Mouse (Mus musculus) neural tube, embryonic 11.5 days (tissue): ENCODE results near the gene Resp18. TPM values are rescaled to one million over a fixed set of nuclear protein-coding genes. Genes with fewer than 3 reads are reported as not detected.

Experiments used
- ATAC-seq: fragments of 200-750 bp; cut with Nextera tagmentation; 2 replicates; pipeline ENCODE4 v1.8.0; 2017; ENCODE audit warnings: moderate number of reproducible peaks, mild to moderate bottlenecking, moderate TSS enrichment, moderate library complexity; ENCODE audit not compliant: insufficient read depth, low FRiP score, low TSS enrichment
- DNase-seq: peaks from one replicate; pipeline ENCODE4 v3.0.0-alpha.2; 2015; ENCODE audit warnings: low spot score
- H3K27ac ChIP-seq: fragments of 300-500 bp; sonication (generic); 2 replicates; pipeline ENCODE4 v1.5.1; 2014; ENCODE audit warnings: low read depth, mild to moderate bottlenecking, low read length
- H3K27me3 ChIP-seq: fragments of 300-500 bp; sonication (generic); 2 replicates; pipeline ENCODE4 v1.6.1; 2014; ENCODE audit warnings: mild to moderate bottlenecking, low read length, mixed read lengths; ENCODE audit not compliant: control insufficient read depth, insufficient read depth
- H3K36me3 ChIP-seq: fragments of 300-500 bp; sonication (generic); 2 replicates; pipeline ENCODE4 v1.6.1; 2014; ENCODE audit warnings: mild to moderate bottlenecking, low read length, moderate library complexity, mixed read lengths; ENCODE audit not compliant: control insufficient read depth, insufficient read depth
- H3K4me1 ChIP-seq: fragments of 300-500 bp; sonication (generic); 2 replicates; pipeline ENCODE4 v1.6.1; 2014; ENCODE audit warnings: low read length, mixed read lengths; ENCODE audit not compliant: control insufficient read depth, insufficient read depth
- H3K4me2 ChIP-seq: fragments of 300-500 bp; sonication (generic); 2 replicates; pipeline ENCODE4 v1.6.1; 2014; ENCODE audit warnings: low read depth, mild to moderate bottlenecking, moderate library complexity
- H3K4me3 ChIP-seq: fragments of 300-500 bp; sonication (generic); 2 replicates; pipeline ENCODE4 v1.5.1; 2014; ENCODE audit warnings: low read depth, low read length
- H3K9ac ChIP-seq: fragments of 300-500 bp; sonication (generic); 2 replicates; pipeline ENCODE4 v1.6.1; 2014; ENCODE audit warnings: mild to moderate bottlenecking, low read length
- H3K9me3 ChIP-seq: fragments of 300-500 bp; sonication (generic); 2 replicates; pipeline ENCODE4 v1.6.1; 2016; ENCODE audit warnings: low read length; ENCODE audit not compliant: control insufficient read depth
- WGBS: fragments of 180-500 bp; shearing (Covaris S2); extraction: QIAGEN DNeasy Blood & Tissue Kit; methylation state at CpG from one replicate; pipeline ENCODE4 v1.1.7; 2014; 5-methylcytosine and 5-hydroxymethylcytosine counted together
- polyA plus RNA-seq: library from polyadenylated mRNA; unstranded; fragments of >200 nt; fragmentation: Nextera tagmentation; extraction: Ambion mirVana; gene quantifications from 2 replicates; pipeline ENCODE4 v1.2.1, GENCODE M21; 2014

Gene Resp18
- polyA plus RNA-seq = 30.9 and 35.0 TPM in 2 replicates

DNA sequence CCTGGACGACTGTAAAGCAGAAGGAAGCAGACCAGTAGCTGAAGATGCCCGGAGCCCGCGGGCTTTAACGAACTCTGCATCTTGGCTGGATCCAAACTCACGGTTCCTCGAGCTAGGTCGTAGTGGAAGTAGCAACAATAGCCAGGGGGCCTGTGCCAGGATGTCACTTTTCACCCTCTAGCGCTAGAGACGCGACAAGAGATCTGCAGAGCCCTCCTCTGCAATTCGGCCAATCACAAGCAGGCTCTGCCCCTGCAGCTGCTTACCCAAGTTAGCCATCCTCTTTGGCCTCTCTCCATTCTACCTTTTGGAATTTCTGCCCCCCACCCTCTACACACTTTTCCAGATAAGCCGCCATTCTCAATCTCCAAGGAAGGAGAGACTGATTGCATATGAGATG lies at the start of gene Resp18:
TSS of gene Resp18 (minus strand) at position 188 of the 400 bp plus-strand sequence.
- peaks cover 11% of the 10 kb centered on the region for H3K27me3 ChIP-seq

DNA sequence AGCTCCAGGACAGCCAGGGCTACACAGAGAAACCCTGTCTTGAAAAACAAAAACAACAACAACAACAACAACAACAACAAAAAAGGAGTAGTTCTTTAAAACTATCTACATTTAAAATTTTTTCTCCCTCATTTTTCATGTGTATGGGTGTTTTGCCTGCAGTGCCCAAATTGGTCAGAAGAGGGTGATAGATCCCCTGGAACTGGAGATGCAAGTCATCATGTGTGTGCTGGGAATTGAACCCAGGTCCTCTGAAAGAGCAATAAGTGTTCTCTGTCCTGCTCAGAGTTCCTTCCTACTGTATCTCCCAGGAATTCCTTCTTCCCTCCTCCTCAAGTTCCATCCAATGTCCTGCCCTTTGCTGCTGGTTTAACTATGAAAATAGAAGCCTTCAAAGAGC lies 49.2 kb upstream of the Resp18 start:
- no peaks in the 10 kb centered on the region for H3K36me3 ChIP-seq
- no peak for ATAC-seq
- H3K27ac ChIP-seq = no peak overlapping the region

More for the DNA sequence above, at the start of gene Resp18:
- no peaks in the 10 kb centered on the region for H3K36me3 ChIP-seq
- H3K4me1 ChIP-seq = no peaks in the 10 kb centered on the region
- peak within 1 kb of the TSS; percentile 24 for H3K4me3 ChIP-seq
- no peak for ATAC-seq
- 8% methylated on average over 13 of the region's 13 CpGs for WGBS
- peak within 1 kb of the TSS; percentile 7; the same call in 1 of the 2 replicates for H3K9ac ChIP-seq
- DNase-seq = peak; percentile 10
- no peak within 1 kb of the TSS for H3K27ac ChIP-seq
- peak within 1 kb of the TSS; percentile 17 for H3K4me2 ChIP-seq
- no peaks in the 10 kb centered on the region for H3K9me3 ChIP-seq

DNA sequence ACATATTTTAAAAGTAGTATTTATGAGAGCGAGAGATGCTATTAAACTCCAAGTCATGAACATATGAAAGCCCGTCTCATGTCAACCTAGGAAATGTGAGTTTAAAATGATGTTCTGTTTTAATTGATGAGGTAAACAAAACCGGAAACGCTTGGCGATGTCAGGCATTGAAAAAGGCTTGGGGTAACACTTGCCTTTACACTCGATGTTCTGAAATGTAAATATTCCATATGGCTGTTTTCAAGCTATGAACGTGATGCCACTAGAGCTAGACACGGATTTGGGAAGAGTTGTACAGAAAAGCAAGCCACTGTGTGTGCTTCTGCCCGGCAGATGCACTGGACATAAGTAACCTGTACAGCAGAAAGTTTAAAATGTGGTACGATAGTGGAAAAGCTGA lies 41.0 kb upstream of the Resp18 start:
- H3K9ac ChIP-seq = no peak overlapping the region
- WGBS = 89% methylated on average over 10 of the region's 10 CpGs
- no peak for ATAC-seq
- H3K27ac ChIP-seq = no peak overlapping the region
- no peaks in the 10 kb centered on the region for H3K27me3 ChIP-seq
- no peak overlapping the region for H3K4me2 ChIP-seq
- no peak for DNase-seq
- H3K4me1 ChIP-seq = no peaks in the 10 kb centered on the region
- no peaks in the 10 kb centered on the region for H3K9me3 ChIP-seq
- H3K36me3 ChIP-seq = no peaks in the 10 kb centered on the region
- no peak overlapping the region for H3K4me3 ChIP-seq

More for the DNA sequence above, 49.2 kb upstream of the Resp18 start:
- Histone ChIP-seq H3K27me3 (no peaks in the 10 kb centered on the region), H3K4me3 (no peak overlapping the region), H3K9ac (no peak overlapping the region), H3K4me2 (no peak overlapping the region), H3K9me3 (no peaks in the 10 kb centered on the region), H3K4me1 (no peaks in the 10 kb centered on the region)
- no peak for DNase-seq

DNA sequence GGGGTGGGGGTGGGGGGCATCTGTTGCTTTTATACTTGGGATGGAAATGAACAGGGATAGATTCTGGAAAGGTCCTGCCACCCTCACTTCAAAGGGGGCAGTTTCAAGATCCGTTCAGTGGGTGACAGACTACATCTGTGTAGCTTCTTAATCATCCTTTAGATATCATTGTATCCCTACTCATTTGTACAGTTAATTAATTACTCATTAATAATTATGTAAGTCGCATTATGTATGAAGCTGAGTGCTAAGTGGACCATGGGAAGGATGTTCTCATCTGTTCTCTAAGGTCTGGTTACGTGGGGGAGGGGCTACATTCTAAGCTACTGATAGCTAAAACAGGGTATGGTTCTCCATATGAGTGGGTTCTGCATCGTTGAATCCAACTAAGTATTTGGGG lies 40.5 kb upstream of the Resp18 start:
- H3K9ac ChIP-seq = no peak overlapping the region
- 88% methylated on average over 4 of the region's 4 CpGs for WGBS

DNA sequence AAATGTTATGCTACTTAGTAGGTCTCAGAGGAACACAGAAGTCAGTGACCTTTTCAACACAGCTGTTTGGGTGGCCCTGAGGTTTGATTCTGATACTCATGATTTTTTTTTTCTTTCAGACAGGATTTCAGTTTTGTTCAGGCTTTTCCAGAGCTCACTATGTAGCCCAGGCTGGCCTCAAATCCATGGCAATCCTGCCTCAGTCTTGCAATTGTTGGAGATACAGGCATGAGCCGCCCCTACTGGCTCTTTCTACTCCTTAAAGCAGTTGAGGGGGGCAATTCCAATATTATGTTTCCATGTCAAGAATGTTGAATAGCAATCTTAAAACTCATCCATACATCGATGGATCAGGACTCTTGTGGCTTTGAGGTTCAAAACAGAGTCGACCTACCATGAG lies 40.1 kb upstream of the Resp18 start:
- H3K4me1 ChIP-seq = no peaks in the 10 kb centered on the region
- H3K4me2 ChIP-seq = peak overlapping the region; percentile 27; the same call in 1 of the 2 replicates
- 81% methylated on average over 3 of the region's 3 CpGs for WGBS
- ATAC-seq = no peak
- no peaks in the 10 kb centered on the region for H3K27me3 ChIP-seq
- H3K36me3 ChIP-seq = 0 out of 2 replicates have a peak, but pooled peaks cover 2% of the 10 kb centered on the region
- 0 out of 2 replicates have a peak overlapping the region, but pooled peaks have one; percentile 44 for H3K27ac ChIP-seq
- 0 out of 2 replicates have a peak overlapping the region, but pooled peaks have one; percentile 6 for H3K4me3 ChIP-seq
- DNase-seq = no peak
- H3K9ac ChIP-seq = no peak overlapping the region
- H3K9me3 ChIP-seq = no peaks in the 10 kb centered on the region

More for the DNA sequence above, 40.5 kb upstream of the Resp18 start:
- no peaks in the 10 kb centered on the region for H3K27me3 ChIP-seq
- H3K4me2 ChIP-seq = no peak overlapping the region
- H3K4me3 ChIP-seq = no peak overlapping the region
- H3K36me3 ChIP-seq = no peaks in the 10 kb centered on the region
- H3K27ac ChIP-seq = no peak overlapping the region
- ATAC-seq = no peak
- DNase-seq = no peak
- no peaks in the 10 kb centered on the region for H3K9me3 ChIP-seq
- H3K4me1 ChIP-seq = no peaks in the 10 kb centered on the region

DNA sequence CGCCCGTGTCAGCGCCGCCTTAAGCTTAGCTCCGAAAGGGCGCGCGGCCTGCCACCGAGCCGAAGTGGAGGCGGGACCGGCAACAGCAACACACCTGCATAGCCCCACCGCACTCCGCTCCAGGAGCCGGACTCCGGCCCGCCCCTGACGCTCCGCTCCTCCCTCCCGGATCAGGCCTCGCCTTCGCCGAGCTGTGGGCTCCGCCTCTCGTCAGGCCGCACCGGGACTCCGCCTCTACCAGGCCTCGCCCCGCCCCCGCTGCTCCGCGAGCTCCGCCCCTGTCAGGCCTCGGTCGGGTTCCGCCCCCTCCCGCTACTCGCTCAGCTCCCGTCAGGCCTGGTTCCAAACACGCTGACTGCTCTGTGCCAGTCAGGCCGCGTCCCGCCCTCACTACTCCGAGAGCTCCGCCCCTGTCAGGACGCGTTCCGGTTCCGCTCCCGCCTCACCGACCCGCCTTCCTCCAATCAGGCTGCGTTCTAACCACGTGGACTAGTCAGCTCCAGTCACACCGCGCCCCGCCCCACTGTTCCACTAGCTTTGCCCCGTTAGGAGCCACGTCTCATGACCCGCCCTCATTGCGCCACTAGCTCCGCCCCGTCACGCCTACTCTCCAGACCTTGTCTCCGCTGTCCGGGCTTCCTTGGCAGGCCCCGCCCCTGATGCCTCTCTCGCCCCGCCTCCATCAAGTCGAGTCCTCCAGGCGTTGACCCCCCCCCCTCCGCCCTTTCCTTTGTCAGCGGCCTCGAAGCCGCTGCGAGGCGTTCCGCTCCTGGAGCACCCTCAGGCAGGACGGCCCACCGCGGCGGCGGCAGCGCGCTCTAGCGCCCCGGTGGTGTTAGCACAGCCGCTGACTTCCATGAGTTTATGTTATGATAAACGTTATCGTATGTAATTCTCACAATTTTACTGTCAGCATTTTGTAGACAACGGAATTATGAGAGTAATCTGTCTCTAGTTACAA lies 39.3 kb upstream of the Resp18 start, which contains the start of gene Dnpep:
TSS of gene Dnpep (minus strand) at position 750 of the 961 bp plus-strand sequence.
- DNase-seq (peak; percentile 100), ATAC-seq (peak; percentile 99)
- Histone ChIP-seq H3K4me1 (no peaks in the 10 kb centered on the region), H3K36me3 (peaks cover 4% of the 10 kb centered on the region; the same call in 1 of the 2 replicates), H3K4me3 (peak within 1 kb of the TSS; percentile 68), H3K9ac (peak within 1 kb of the TSS; percentile 69), H3K4me2 (peak within 1 kb of the TSS; percentile 83), H3K9me3 (no peaks in the 10 kb centered on the region), H3K27me3 (no peaks in the 10 kb centered on the region), H3K27ac (peak within 1 kb of the TSS; percentile 90)
- under 1% methylated on average over 79 of the region's 92 CpGs for WGBS

DNA sequence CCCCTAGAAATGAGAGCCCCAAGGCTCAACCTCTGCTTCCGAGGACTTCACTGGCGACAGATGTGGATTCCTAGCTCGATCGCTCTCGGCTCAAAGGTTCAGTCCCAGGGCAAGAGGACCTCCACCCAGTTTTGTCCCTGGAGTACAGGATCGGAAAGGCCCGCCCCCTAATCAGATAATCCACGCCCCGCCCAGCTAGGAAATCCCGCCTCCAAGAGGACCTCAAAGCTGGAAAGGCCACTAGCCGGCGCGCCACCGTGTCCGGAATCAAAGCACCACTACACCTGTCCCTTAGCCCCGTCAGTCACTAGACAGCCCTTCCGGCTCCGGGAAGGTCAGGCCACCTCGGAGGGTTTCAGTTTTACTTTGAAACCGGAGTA lies 38.6 kb upstream of the Resp18 start:
- H3K9me3 ChIP-seq = no peaks in the 10 kb centered on the region
- ATAC-seq (peak; percentile 54), DNase-seq (peak; percentile 85)
- peak overlapping the region; percentile 69 for H3K9ac ChIP-seq
- H3K27me3 ChIP-seq = no peaks in the 10 kb centered on the region
- H3K4me1 ChIP-seq = no peaks in the 10 kb centered on the region
- H3K27ac ChIP-seq = peak overlapping the region; percentile 90
- H3K36me3 ChIP-seq = peaks cover 4% of the 10 kb centered on the region; the same call in 1 of the 2 replicates
- peak overlapping the region; percentile 83 for H3K4me2 ChIP-seq
- WGBS = under 1% methylated on average over 20 of the region's 20 CpGs
- peak overlapping the region; percentile 68 for H3K4me3 ChIP-seq

DNA sequence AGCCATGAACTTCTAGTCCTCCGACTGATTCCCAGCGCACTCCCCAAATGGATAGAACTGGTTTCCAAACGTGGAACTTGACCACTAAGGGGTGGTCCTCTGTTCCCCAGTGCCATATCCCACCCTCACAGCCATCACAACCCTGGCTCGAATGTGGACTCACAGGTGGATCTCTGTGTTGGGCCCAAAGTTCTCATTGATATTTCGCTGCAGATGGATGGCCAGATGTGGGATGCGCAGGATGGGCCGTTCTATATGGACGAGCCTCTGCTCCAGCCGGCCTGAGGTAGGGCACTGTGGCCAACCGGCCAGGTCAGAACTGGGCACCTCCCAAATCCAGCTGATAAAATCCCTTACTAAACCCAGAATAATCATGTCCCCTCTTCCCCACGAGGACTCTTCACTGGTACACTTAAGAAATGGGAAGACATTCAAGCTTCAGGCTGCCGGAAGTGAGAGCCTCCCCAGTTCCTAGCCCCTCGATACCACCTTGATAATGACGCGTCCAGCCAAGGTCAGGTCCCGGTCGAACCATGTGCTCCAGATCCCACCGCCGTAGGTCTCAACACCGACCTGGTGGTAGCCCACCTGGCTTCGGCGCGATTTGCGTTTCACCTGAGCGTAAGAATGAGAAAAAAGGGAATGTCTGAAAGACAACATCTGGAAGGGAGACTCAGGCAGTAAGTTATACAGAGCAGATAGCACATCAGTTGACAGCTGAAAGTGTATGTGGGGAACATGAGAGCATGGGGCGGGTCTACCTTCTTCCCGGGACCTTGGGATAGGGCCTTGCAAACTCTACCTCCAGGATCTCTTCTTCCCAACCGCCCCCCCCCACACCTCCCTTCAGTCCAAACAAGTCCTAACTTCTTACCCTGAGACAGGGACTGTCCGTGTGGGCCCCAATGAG lies 37.5 kb upstream of the Resp18 start:
- H3K9me3 ChIP-seq = no peaks in the 10 kb centered on the region
- no peak for ATAC-seq
- peaks cover 7% of the 10 kb centered on the region for H3K36me3 ChIP-seq
- H3K4me2 ChIP-seq = peak overlapping the region; percentile 83
- no peak for DNase-seq
- peak overlapping the region; percentile 68 for H3K4me3 ChIP-seq
- H3K9ac ChIP-seq = peak overlapping the region; percentile 69
- WGBS = 86% methylated on average over 29 of the region's 29 CpGs
- H3K27me3 ChIP-seq = no peaks in the 10 kb centered on the region
- H3K27ac ChIP-seq = no peak overlapping the region
- H3K4me1 ChIP-seq = no peaks in the 10 kb centered on the region
